Mouse (Mus musculus) kidney, adult 2 months (tissue): ENCODE data around the gene Rhod.

Experiments
- CTCF ChIP-seq: fragments of 200-500 bp; conservative IDR thresholded peaks from 2 replicates; pipeline ENCODE4 v1.5.1; 2011; ENCODE audit warnings: low read depth, mild to moderate bottlenecking, control low read depth, low read length, moderate library complexity, mixed read lengths; ENCODE audit not compliant: insufficient read depth, insufficient read length
- POLR2A ChIP-seq: fragments of 200-500 bp; IDR thresholded peaks from one replicate; pipeline ENCODE4 v1.6.1; 2011; ENCODE audit warnings: low read depth, low read length, control low read depth

GRCm38 (mm10) chr19:4446661-4447420, 7.6 kb upstream of the Rhod start:
- TF ChIP-seq POLR2A: no peak
- no peak for TF ChIP-seq CTCF
